Mouse (Mus musculus): ENCODE results near the gene Vmn2r39.
"Not testable (repeated sequence)": the region's sequence is repeated elsewhere in the genome, so short reads cannot be mapped to it uniquely, and the experiment has no call there.

Vmn2r39 gene

GRCm38 (mm10) chr7:9030698-9031097, at the start of gene Vmn2r39:
Gene Vmn2r39 (minus strand): TSS chr7:9030798.
- not testable (repeated sequence) for DNase-seq (ENCODE audit: extremely low read depth, low read depth)

GRCm38 (mm10) chr7:9065353-9065752, 34.8 kb upstream of the Vmn2r39 start:
- not testable (repeated sequence) for DNase-seq (ENCODE audit: extremely low read depth, low read depth)

All from MEL-GATA-1-ER (cell line).